Mouse (Mus musculus) testis, postnatal 14 days (tissue): ENCODE measurements around the gene Gm7168.
"Not testable (repeated sequence)": the region's sequence is repeated elsewhere in the genome, so short reads cannot be mapped to it uniquely, and the experiment has no call there.

Source experiments
- DNase-seq: peaks from one replicate; pipeline ENCODE4 v3.0.0; 2021; ENCODE audit warnings: low spot score

The Gm7168 gene

DNA sequence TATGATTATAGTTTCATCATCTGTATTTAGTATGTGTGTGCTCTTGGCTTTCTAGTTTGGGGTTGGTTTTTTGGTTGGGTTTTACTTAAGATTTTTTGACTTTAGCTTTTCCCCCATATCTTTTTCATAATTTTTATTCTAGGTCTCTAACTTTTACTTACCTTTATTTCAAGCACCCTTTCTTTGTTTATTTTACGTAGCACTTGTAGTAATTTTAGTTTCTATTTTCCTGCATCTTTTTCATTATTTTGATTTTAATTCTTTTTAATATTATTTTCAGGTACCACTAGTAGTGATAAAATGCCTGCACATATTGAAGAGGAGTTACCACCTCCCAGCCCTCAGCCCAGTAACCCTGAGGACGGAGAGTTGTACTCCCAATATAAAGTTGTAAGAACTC, at the start of gene Gm7168:
Gm7168 (plus strand) TSS at position 301 of the 400 bp plus-strand sequence.
- DNase-seq, result not testable (repeated sequence)

DNA sequence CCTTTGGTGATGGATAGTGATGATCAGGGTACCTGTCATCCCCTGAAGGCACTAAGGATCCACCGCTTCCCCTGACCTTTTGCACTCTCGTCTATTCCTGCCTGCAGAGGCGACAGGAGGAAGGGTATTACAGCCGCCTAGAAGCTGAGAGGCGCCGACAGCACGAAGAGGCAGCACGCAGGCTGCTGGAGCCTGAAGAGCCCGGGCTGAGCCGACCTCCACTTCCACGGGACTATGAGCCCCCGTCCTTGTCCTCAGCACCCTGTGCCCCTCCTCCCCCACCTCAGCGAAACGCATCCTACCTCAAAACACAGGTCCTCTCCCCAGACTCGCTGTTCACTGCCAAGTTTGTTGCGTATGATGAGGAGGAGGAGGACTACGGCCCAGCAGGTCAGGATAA, 49.3 kb upstream of the Gm7168 start:
- DNase-seq, result no peak

DNA sequence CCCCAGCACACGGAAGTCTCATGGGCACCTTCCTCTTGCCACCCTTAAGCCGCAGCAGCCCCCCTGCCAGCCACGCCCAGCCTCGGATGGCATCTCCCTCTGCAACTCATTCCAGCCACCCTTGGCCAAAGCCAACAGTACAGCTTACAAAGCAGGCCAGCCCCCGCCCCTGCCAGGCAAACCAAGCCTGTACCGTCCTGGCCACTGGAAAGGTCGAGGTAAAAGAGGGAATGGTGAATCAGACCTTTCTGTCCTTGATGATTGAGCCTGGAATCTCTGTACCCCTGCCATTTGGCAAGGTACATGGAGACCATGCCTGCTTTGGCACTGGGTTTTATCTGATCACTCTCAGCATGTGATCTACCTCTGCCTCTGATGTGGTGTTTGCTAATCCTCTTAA, 48.9 kb upstream of the Gm7168 start:
- no peak for DNase-seq

DNA sequence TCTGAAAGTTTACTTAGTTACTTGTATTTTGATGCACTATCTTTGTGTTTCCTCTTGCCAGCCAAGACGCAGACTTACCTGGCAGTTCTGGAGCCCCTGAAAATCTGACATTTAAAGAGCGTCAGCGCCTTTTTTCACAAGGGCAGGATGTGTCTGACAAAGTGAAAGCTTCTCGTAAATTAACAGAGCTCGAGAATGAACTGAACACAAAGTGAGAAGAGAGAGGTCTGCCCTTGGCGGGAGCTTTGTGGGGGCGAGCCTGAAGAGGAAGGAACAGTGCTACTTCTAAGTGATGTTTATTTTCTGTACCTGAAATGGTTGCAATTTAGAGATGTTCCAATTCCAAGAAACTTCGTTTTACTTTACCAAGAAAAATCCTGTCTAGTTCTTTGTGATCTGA, 44.4 kb upstream of the Gm7168 start:
- no peak for DNase-seq

DNA sequence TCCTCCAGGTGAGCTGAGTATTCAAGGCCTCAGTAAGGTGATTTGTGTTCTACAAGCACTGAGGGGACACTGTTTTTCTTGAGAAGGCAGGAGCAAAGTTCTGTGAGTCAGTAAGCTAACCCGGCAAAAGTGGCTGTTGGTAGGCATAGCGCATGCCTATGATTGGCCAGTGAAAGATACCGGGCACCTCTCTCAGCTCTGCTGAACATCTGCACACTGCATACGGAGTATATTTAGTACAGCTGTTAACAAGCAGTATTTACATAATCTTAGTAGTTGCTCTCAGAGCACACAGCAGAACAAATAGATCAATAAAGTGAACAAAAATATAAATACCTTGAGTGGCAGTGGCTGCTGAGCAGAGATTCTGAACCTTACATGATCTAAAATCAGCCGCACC, 41.1 kb upstream of the Gm7168 start:
- DNase-seq, result no peak

GRCm38 (mm10) chr17:13907681-13908080, 40.5 kb upstream of the Gm7168 start:
- no peak for DNase-seq

GRCm38 (mm10) chr17:13913951-13914350, 34.2 kb upstream of the Gm7168 start:
- DNase-seq, result no peak

GRCm38 (mm10) chr17:13914531-13914930, 33.6 kb upstream of the Gm7168 start:
- DNase-seq, result no peak

DNA sequence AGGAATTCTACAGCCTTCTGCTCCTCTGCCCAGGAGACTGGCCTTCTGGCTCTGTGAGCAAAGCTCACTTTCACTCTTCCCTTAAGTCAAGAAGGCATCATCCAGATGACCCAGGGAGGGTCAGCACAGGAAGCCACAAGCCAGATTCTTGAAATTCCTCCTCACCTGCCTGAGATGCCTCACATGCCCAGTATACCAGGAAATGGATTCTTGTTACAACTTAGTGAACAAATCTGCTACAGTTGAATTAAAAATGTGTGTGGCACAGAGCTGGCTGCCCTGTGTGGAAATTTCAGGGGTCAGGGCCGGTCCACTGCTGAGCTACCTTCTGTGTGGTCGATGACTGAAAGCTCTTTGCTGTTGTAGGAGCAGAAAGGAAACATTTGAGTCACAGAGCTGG, 27.4 kb upstream of the Gm7168 start:
- no peak for DNase-seq

GRCm38 (mm10) chr17:13923418-13923817, 24.8 kb upstream of the Gm7168 start:
- peak; percentile 31 for DNase-seq

DNA sequence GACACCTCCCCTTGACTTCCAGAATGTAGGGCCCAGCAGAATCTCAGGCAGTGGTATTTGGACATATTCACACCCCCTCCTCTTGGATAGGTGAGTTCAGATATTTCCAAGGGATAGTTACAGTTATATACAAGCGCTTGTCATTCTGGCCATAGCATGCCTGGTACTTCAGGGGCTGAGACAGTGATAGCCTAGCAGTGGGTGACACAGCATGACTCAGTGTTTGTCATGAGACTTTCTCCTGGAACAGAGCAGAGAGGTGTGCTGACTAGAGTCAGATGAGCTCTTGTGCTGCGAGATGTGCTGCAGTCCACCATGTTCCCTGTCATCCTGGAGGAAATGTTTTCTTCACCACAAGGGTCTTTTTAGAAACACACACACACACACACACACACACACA, 23.6 kb upstream of the Gm7168 start:
- DNase-seq, result no peak

GRCm38 (mm10) chr17:13925931-13926330, 22.2 kb upstream of the Gm7168 start:
- DNase-seq, result no peak

GRCm38 (mm10) chr17:13930421-13930820, 17.8 kb upstream of the Gm7168 start:
- no peak for DNase-seq

- DNase-seq, result not testable (repeated sequence)
Measured at GRCm38 (mm10) chr17:13935364-13935763, 12.8 kb upstream of the Gm7168 start.

DNA sequence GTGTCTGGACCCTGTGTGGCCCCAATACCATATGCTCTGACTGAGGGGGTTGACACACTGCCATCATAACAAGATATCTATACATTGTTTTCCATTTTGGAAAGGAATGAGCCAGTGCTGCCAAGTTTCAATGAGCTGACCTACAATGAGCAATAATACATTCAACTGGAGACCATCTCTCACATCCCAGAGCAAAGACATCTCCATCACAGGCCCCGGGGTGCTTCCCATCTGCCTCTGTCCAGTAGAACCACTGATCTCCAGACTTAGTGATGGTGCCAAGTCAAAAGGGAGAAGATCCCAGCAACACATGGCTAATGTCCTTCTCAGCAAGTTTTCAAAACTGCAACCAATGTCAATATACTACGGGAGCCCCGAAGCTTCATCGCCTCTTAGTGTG, 10.4 kb upstream of the Gm7168 start:
- no peak for DNase-seq

DNA sequence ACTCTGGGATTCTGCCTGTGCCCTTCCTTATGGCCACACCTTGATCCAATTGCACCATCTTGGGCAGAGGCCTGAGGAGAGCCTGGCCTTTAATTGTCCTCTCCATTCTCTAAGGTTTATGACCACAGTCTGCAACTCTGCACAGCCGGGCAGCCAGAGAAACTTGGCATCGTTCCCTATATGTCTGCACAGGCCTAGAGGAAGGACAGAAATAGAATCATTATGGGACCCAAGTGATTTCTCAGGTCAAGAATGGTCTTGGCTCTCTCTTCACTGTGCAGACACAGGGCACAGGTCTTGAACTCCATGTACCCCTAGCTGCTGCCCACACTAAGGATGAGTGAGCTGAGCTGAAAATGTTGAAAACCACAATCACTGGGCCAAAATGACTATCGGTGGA, 9.5 kb upstream of the Gm7168 start:
- DNase-seq, result no peak

DNA sequence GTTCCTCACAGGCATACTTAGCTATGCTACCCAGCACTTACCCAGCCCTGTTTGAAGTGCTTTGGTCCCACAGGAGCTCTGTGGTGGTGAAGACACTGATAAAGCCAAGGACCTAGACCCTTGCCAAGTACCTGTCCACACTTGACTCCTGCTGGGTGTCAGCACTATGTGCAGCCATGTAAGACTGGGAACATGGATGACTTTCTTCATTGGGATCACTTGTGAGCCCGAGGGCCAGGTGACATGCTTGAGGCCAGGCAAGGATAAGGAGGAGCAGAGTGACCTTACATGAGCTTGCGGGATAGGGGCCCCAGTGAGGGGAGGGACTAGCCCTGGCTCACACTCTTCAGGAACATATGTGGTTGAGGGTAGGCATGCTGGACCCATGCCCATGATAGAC, 8.9 kb upstream of the Gm7168 start:
- DNase-seq, result not testable (repeated sequence)

GRCm38 (mm10) chr17:13940487-13940886, 7.7 kb upstream of the Gm7168 start:
- DNase-seq, result no peak

DNA sequence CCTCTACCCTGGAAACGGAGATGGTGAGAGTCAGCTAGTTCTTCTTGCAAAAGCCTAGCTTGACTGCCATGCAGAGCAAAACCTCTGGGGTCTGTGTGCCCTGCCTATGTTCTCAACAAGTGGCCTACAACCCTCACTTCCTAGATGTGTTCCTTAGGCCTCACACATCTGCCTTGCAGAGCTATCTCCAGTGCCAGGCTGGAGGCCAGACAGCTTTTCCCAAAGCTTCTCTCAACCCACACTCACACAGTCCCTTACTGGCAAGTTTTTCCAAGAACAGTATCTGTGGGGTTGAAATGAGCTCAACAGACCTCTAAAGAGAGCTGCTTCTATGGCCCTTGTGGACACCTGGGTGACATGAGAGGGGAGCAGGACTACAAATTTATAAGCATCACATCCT, 3.4 kb downstream of the Gm7168 start:
- not testable (repeated sequence) for DNase-seq

GRCm38 (mm10) chr17:13958129-13958528, 10.0 kb downstream of the Gm7168 start:
- DNase-seq, result not testable (repeated sequence)

DNA sequence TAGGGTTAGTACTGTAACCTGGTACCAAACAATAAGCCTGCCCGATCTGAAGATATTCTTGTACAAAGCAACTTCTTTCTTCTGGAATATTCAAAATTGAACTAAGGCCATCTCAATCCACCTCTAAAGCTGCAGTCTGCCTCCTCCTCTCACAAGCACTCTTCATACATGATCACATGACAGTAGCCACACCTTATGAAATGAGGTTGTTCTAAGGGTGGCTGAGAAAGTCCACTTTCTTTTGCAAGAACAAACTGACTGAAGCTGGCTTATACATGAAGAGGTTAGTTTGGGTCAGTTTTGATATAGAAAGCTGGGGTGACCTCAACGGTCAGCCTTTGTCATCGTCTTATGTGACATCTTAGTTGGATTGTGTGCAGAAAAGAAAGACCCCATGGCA, 14.1 kb downstream of the Gm7168 start:
- DNase-seq, result not testable (repeated sequence)

- not testable (repeated sequence) for DNase-seq
Measured at GRCm38 (mm10) chr17:13965048-13965447, 16.9 kb downstream of the Gm7168 start.

DNA sequence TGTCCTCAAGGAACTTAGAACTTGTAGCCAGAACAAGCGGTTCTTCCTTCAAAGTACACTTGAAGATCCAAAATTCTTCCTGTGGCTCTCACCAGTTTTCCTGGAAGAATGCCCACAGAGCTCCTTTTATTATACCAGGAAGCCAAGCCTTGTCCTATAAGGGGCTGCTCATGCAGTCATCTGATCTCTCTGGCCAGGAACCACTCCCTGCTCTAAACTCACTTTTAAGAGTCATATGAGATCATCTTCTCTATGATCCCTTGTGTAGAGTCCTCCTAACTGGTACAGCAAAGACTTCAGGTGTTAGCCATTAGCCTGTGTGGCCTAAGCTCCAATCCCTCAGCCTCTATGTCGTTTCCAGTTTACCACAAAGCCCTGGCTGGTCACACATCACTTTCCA, 21.7 kb downstream of the Gm7168 start:
- DNase-seq, result not testable (repeated sequence)

GRCm38 (mm10) chr17:13970796-13971195, 22.6 kb downstream of the Gm7168 start:
- DNase-seq, result not testable (repeated sequence)

DNA sequence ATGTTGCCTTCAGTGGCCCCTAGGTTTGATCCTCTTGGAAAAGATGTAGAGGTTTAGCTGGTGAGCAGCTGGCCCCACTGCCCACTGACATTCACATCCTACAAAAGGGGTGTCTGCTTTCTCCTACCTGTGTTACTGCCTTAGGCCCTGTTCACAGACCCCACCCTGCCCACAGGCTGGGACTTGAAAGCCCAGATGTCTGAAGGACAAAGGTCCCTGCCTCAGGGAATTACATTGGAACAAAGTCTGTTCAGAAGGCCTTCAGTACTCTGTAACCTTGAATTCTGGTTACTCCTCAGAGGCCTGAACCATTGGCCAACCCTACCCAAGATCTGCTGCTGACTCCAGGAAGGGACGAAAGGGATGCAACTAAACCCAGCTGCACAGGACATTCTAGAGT, 39.5 kb downstream of the Gm7168 start:
- no peak for DNase-seq
